Mouse (Mus musculus) megakaryocyte, embryonic 14.5 days (primary cell): Measurements from ENCODE around the gene Glrx2.

ENCODE experiments used
- FLI1 ChIP-seq: IDR thresholded peaks from 2 replicates; pipeline ENCODE4 v1.6.1; 2012; ENCODE audit warnings: low read length, inconsistent platforms, mixed read lengths
- GATA1 ChIP-seq: IDR thresholded peaks from 3 replicates; pipeline ENCODE4 v1.6.1; 2012; ENCODE audit warnings: mixed read lengths, low read length, inconsistent platforms, borderline replicate concordance

DNA sequence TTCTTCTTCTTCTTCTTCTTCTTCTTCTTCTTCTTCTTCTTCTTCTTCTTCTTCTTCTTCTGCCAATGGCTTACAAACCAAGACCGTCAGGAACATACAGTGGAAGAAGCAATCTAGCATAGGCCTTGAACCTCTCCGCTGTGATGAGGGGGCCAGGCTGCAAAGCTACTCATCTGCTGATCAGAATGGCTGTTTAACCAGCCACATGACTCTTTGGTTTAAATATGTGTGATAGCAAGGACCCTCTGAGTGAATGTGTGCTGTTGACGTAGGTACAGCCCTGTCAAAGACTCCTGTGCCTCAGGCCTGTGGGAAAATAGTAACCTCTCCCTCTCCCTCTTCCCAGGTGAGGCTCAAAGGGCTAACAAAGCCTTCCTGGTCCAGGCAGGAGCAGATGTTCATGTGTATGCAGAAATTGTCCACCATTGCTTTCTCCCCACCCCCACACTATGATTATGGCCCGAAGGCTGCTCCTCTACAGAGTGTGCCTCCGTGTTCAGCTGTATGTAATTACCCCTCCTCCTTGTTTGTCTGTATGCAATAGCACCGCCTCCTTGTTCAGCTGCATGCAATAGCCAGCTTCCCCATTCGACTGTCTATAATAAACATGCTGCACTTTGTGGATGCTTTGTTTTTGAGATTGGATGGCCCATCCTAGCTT is 6.0 kb upstream of the Glrx2 start:
- TF ChIP-seq GATA1 (no peak), FLI1 (no peak)
